Mouse (Mus musculus) limb, embryonic 14.5 days (tissue): ENCODE results near the gene Sgip1. TPM values are rescaled to one million over a fixed set of nuclear protein-coding genes. Genes with fewer than 3 reads are reported as not detected.

Experiments
- ATAC-seq: fragments of 200-750 bp; cut with Nextera tagmentation; 2 replicates; pipeline ENCODE4 v1.8.0; 2017; ENCODE audit warnings: low read depth, moderate number of reproducible peaks, moderate TSS enrichment; ENCODE audit not compliant: low FRiP score
- DNase-seq: peaks from one replicate; pipeline ENCODE4 v3.0.0-alpha.2; 2015; ENCODE audit warnings: low spot score
- H3K27ac ChIP-seq: fragments of 300-500 bp; sonication (generic); replicated peaks from 2 replicates; pipeline ENCODE4 v1.5.1; 2014; ENCODE audit warnings: low read depth, mild to moderate bottlenecking, low read length, moderate library complexity, mixed read lengths
- H3K27me3 ChIP-seq: fragments of 300-500 bp; sonication (generic); 2 replicates; pipeline ENCODE4 v1.6.1; 2014; ENCODE audit warnings: low read length, mixed read lengths; ENCODE audit not compliant: control insufficient read depth, insufficient read depth
- H3K36me3 ChIP-seq: fragments of 300-500 bp; sonication (generic); 2 replicates; pipeline ENCODE4 v1.6.1; 2014; ENCODE audit warnings: mild to moderate bottlenecking, low read length, moderate library complexity, mixed read lengths; ENCODE audit not compliant: control insufficient read depth, insufficient read depth
- H3K4me1 ChIP-seq: fragments of 300-500 bp; sonication (generic); 2 replicates; pipeline ENCODE4 v1.6.1; 2014; ENCODE audit warnings: antibody characterized with exemption, low read length, mixed read lengths; ENCODE audit not compliant: control insufficient read depth, insufficient read depth
- H3K4me2 ChIP-seq: fragments of 300-500 bp; sonication (generic); replicated peaks from 2 replicates; pipeline ENCODE4 v1.6.1; 2014; ENCODE audit warnings: low read depth, mild to moderate bottlenecking, low read length, moderate library complexity; ENCODE audit not compliant: severe bottlenecking
- H3K4me3 ChIP-seq: fragments of 300-500 bp; sonication (generic); replicated peaks from 2 replicates; pipeline ENCODE4 v1.5.1; 2014; ENCODE audit warnings: low read length
- H3K9ac ChIP-seq: fragments of 300-500 bp; sonication (generic); 2 replicates; pipeline ENCODE4 v1.6.1; 2014; ENCODE audit warnings: mild to moderate bottlenecking, low read depth, low read length, moderate library complexity; ENCODE audit not compliant: severe bottlenecking
- H3K9me3 ChIP-seq: fragments of 300-500 bp; sonication (generic); 2 replicates; pipeline ENCODE4 v1.6.1; 2016; ENCODE audit warnings: low read length; ENCODE audit not compliant: control insufficient read depth
- POLR2A ChIP-seq: fragments of 200-500 bp; IDR thresholded peaks from 2 replicates; pipeline ENCODE4 v1.8.0; 2012; ENCODE audit warnings: inconsistent platforms, mild to moderate bottlenecking, moderate library complexity, borderline replicate concordance; ENCODE audit not compliant: insufficient read depth, insufficient read length; ENCODE audit errors: extremely low read depth
- WGBS: fragments of 180-500 bp; shearing (Covaris S2); extraction: QIAGEN DNeasy Blood & Tissue Kit; methylation state at CpG from one replicate; pipeline ENCODE4 v1.1.7; 2014; 5-methylcytosine and 5-hydroxymethylcytosine counted together
- polyA plus RNA-seq, 2 experiments: library from polyadenylated mRNA; depleted of rRNA in 1 of 2; stranded (reverse) in 1 of 2; unstranded in 1 of 2; fragments of >200 nt; fragmentation: Nextera tagmentation in 1 of 2; extraction: Ambion mirVana in 1 of 2; gene quantifications; 2 replicates each; pipeline versions ENCODE4 v1.2.1 to v1.2.3; 2012 to 2014

Gene Sgip1
- polyA plus RNA-seq, 2 experiments, result 3.6 to 4.6 TPM

DNA sequence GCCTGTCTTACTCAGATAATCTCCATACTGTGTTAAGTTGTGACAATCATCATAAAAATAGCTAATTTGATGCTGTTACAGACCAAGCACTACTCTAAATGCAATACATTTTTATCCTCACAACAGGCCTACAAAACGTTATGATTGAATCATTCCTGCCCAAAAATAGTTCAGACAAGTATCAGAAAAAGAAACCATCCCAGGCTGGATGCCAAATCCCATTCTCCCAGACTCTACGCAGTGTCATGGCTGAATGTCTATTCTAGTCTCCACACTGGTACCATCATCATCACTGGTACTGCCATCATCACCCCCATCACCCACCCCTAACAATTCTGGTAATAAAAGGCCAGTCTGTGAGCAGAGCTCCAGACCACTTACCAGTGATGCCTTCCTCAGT lies 211.4 kb downstream of the Sgip1 start:
- DNase-seq (no peak), ATAC-seq (no peak)
- no peaks in the 10 kb centered on the region for H3K27me3 ChIP-seq
- H3K9me3 ChIP-seq, result no peaks in the 10 kb centered on the region
- no peaks in the 10 kb centered on the region for H3K4me1 ChIP-seq
- no peak overlapping the region for H3K4me2 ChIP-seq
- WGBS, result 73% methylated on average over 2 of the region's 2 CpGs
- H3K36me3 ChIP-seq, result no peaks in the 10 kb centered on the region
- no peak overlapping the region for H3K4me3 ChIP-seq
- H3K27ac ChIP-seq, result no peak overlapping the region
- H3K9ac ChIP-seq, result no peak overlapping the region
- no peak for TF ChIP-seq POLR2A

GRCm38 (mm10) chr4:102955294-102955956 lies 214.3 kb downstream of the Sgip1 start:
- Histone ChIP-seq H3K9ac (no peak overlapping the region), H3K4me3 (no peak overlapping the region), H3K4me2 (no peak overlapping the region), H3K36me3 (no peaks in the 10 kb centered on the region), H3K27me3 (no peaks in the 10 kb centered on the region), H3K27ac (no peak overlapping the region), H3K4me1 (no peaks in the 10 kb centered on the region), H3K9me3 (no peaks in the 10 kb centered on the region)
- WGBS, result 72% methylated on average over 17 of the region's 17 CpGs
- no peak for TF ChIP-seq POLR2A
- no peak for ATAC-seq
- DNase-seq, result no peak

DNA sequence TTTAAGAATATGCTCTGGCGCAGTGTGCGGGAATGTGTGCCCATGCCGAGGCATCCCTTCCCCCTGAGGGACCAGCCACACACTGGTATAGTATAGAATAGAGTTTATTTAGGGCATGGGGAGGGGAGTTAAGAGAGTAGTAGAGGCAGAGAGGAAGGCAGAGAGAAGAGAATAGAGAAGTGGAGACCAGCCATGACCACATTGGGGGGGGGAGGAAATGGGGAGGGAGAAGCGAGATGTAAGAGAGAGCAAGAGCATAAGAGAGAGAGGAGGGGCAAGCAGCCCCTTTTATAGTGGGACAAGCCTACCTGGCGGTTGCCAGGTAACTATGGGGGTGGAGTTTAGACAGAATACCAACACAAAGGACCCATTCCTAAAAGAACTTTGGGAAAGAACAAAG lies 218.3 kb downstream of the Sgip1 start:
- no peaks in the 10 kb centered on the region for H3K36me3 ChIP-seq
- no peaks in the 10 kb centered on the region for H3K4me1 ChIP-seq
- no peak overlapping the region for H3K9ac ChIP-seq
- H3K4me2 ChIP-seq, result no peak overlapping the region
- no peak for TF ChIP-seq POLR2A
- no peak for DNase-seq
- no peak overlapping the region for H3K4me3 ChIP-seq
- 89% methylated on average over 5 of the region's 5 CpGs for WGBS
- no peaks in the 10 kb centered on the region for H3K9me3 ChIP-seq
- no peaks in the 10 kb centered on the region for H3K27me3 ChIP-seq
- no peak for ATAC-seq
- H3K27ac ChIP-seq, result no peak overlapping the region

- Histone ChIP-seq H3K9me3 (no peaks in the 10 kb centered on the region), H3K27me3 (no peaks in the 10 kb centered on the region), H3K4me3 (no peak overlapping the region), H3K4me2 (no peak overlapping the region), H3K4me1 (no peaks in the 10 kb centered on the region), H3K9ac (no peak overlapping the region), H3K27ac (no peak overlapping the region), H3K36me3 (no peaks in the 10 kb centered on the region)
- no peak for TF ChIP-seq POLR2A
- DNase-seq (no peak), ATAC-seq (no peak)
- 61% methylated on average over 3 of the region's 3 CpGs for WGBS
Observed at GRCm38 (mm10) chr4:102964174-102964573, 223.1 kb downstream of the Sgip1 start.

GRCm38 (mm10) chr4:102967811-102968210 lies 226.7 kb downstream of the Sgip1 start:
- Histone ChIP-seq H3K4me3 (no peak overlapping the region), H3K27me3 (no peaks in the 10 kb centered on the region), H3K27ac (no peak overlapping the region), H3K9ac (no peak overlapping the region), H3K36me3 (no peaks in the 10 kb centered on the region), H3K9me3 (no peaks in the 10 kb centered on the region), H3K4me2 (no peak overlapping the region), H3K4me1 (no peaks in the 10 kb centered on the region)
- no peak for TF ChIP-seq POLR2A
- ATAC-seq, result no peak
- WGBS, result 87% methylated on average over 15 of the region's 15 CpGs
- DNase-seq, result no peak
